Mouse (Mus musculus) forebrain, postnatal 0 days (tissue): ENCODE results near the gene Meig1. TPM values are rescaled to one million over a fixed set of nuclear protein-coding genes. Genes with fewer than 3 reads are reported as not detected.

ENCODE experiments used
- ATAC-seq: fragments of 200-750 bp; cut with Nextera tagmentation; 2 replicates; pipeline ENCODE4 v1.8.0; 2017; ENCODE audit warnings: mild to moderate bottlenecking, moderate library complexity
- DNase-seq: peaks from one replicate; pipeline ENCODE4 v3.0.0-alpha.2; 2015
- H3K27ac ChIP-seq: fragments of 300-500 bp; sonication (generic); 2 replicates; pipeline ENCODE4 v1.5.1; 2014; ENCODE audit warnings: low read depth, mild to moderate bottlenecking, antibody characterized with exemption, low read length, moderate library complexity, mixed read lengths
- H3K27me3 ChIP-seq: fragments of 300-500 bp; sonication (generic); 2 replicates; pipeline ENCODE4 v1.6.1; 2014; ENCODE audit warnings: mild to moderate bottlenecking, low read length, mixed read lengths; ENCODE audit not compliant: insufficient read depth
- H3K36me3 ChIP-seq: fragments of 300-500 bp; sonication (generic); 2 replicates; pipeline ENCODE4 v1.6.1; 2014; ENCODE audit warnings: mild to moderate bottlenecking, moderate library complexity; ENCODE audit not compliant: insufficient read depth
- H3K4me1 ChIP-seq: fragments of 300-500 bp; sonication (generic); 2 replicates; pipeline ENCODE4 v1.6.1; 2014; ENCODE audit warnings: antibody characterized with exemption; ENCODE audit not compliant: insufficient read depth
- H3K4me2 ChIP-seq: fragments of 300-500 bp; sonication (generic); 2 replicates; pipeline ENCODE4 v1.6.1; 2014; ENCODE audit warnings: low read depth, mild to moderate bottlenecking, moderate library complexity
- H3K4me3 ChIP-seq: fragments of 300-500 bp; sonication (generic); 2 replicates; pipeline ENCODE4 v1.5.1; 2014; ENCODE audit warnings: low read depth, low read length, mixed read lengths
- H3K9ac ChIP-seq: fragments of 300-500 bp; sonication (generic); 2 replicates; pipeline ENCODE4 v1.6.1; 2014; ENCODE audit warnings: mild to moderate bottlenecking
- H3K9me3 ChIP-seq: fragments of 300-500 bp; sonication (generic); 2 replicates; pipeline ENCODE4 v1.6.1; 2016; ENCODE audit warnings: low read length
- CTCF ChIP-seq: sonication (generic); IDR thresholded peaks from 2 replicates; pipeline ENCODE4 v1.5.1; 2016; ENCODE audit warnings: antibody characterized with exemption, control low read depth, low read depth
- WGBS: fragments of 180-500 bp; shearing (Covaris S2); extraction: QIAGEN DNeasy Blood & Tissue Kit; methylation state at CpG from one replicate; pipeline ENCODE4 v1.1.7; 2014; 5-methylcytosine and 5-hydroxymethylcytosine counted together
- polyA plus RNA-seq: library from polyadenylated mRNA; unstranded; fragments of >200 nt; fragmentation: Nextera tagmentation; extraction: Ambion mirVana; gene quantifications from 2 replicates; pipeline ENCODE4 v1.2.1, GENCODE M21; 2015
- total RNA-seq: library from RNA; depleted of rRNA; stranded (reverse); fragments of >200 nt; gene quantifications from 2 replicates; pipeline ENCODE4 v1.2.3, GENCODE M21; 2014; rRNA removed

Meig1 gene
- total RNA-seq = 6.4 and 13.2 TPM in 2 replicates
- 20.8 and 25.3 TPM in 2 replicates for polyA plus RNA-seq

- no peaks in the 10 kb centered on the region for H3K36me3 ChIP-seq
- 0 out of 2 replicates have a peak within 1 kb of the TSS, but pooled peaks have one; percentile 63 for H3K4me3 ChIP-seq
- ATAC-seq (no peak), DNase-seq (no peak)
- WGBS = 62% methylated on average over 3 of the region's 3 CpGs
- H3K27ac ChIP-seq = no peak within 1 kb of the TSS
- H3K4me2 ChIP-seq = no peak within 1 kb of the TSS
- no peaks in the 10 kb centered on the region for H3K9me3 ChIP-seq
- no peaks in the 10 kb centered on the region for H3K27me3 ChIP-seq
- TF ChIP-seq CTCF = no peak
- no peak within 1 kb of the TSS for H3K9ac ChIP-seq
- no peaks in the 10 kb centered on the region for H3K4me1 ChIP-seq
Measured at GRCm38 (mm10) chr2:3422548-3422947, at the start of gene Meig1. Gene Meig1, minus strand, starts transcription at chr2:3422648.

- Histone ChIP-seq H3K9me3 (no peaks in the 10 kb centered on the region), H3K9ac (no peak overlapping the region), H3K4me2 (no peak overlapping the region), H3K4me1 (no peaks in the 10 kb centered on the region), H3K27ac (no peak overlapping the region), H3K36me3 (peaks cover 30% of the 10 kb centered on the region), H3K4me3 (no peak overlapping the region), H3K27me3 (no peaks in the 10 kb centered on the region)
- DNase-seq (no peak), ATAC-seq (no peak)
- whole genome bisulfite sequencing = 79% methylated on average over 4 of the region's 4 CpGs
- TF ChIP-seq CTCF = no peak; the same call in 1 of the 2 replicates
Measured at GRCm38 (mm10) chr2:3456590-3456989, 34.1 kb upstream of the Meig1 start.

GRCm38 (mm10) chr2:3453096-3453495 lies 30.6 kb upstream of the Meig1 start:
- Histone ChIP-seq H3K4me3 (no peak overlapping the region), H3K36me3 (peaks cover 32% of the 10 kb centered on the region), H3K27ac (no peak overlapping the region), H3K27me3 (no peaks in the 10 kb centered on the region), H3K9me3 (no peaks in the 10 kb centered on the region), H3K4me1 (no peaks in the 10 kb centered on the region), H3K9ac (no peak overlapping the region), H3K4me2 (no peak overlapping the region)
- TF ChIP-seq CTCF = no peak
- 89% methylated on average over 3 of the region's 3 CpGs for WGBS
- DNase-seq = no peak
- no peak for ATAC-seq

- Histone ChIP-seq H3K9me3 (no peaks in the 10 kb centered on the region), H3K27ac (no peak overlapping the region), H3K4me3 (no peak overlapping the region), H3K36me3 (peaks cover 37% of the 10 kb centered on the region), H3K27me3 (no peaks in the 10 kb centered on the region), H3K4me2 (no peak overlapping the region), H3K4me1 (no peaks in the 10 kb centered on the region), H3K9ac (no peak overlapping the region)
- 72% methylated on average over 2 of the region's 2 CpGs for WGBS
- TF ChIP-seq CTCF = no peak
- ATAC-seq (no peak), DNase-seq (no peak)
Measured at GRCm38 (mm10) chr2:3449431-3449830, 27.0 kb upstream of the Meig1 start.

DNA sequence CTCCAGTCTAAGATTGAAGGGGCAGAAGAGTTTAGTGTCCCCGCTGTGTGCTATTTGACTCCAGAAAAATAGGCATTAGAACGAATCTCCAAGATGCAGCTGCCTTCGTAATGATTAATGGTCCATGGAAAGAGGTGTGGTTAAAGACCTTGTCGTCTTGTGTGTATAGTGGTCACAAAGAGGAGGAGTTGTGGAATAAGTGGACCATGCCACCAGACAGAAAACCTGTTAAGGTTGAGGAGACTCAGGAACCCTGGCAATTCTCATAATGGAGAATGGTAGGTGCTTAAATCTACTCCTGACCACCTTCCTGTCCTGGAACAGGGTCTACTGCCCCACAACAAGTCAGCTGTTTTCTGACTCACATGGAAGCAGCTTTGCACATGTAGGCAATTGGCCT lies 23.5 kb upstream of the Meig1 start:
- Histone ChIP-seq H3K9me3 (no peaks in the 10 kb centered on the region), H3K9ac (no peak overlapping the region), H3K27me3 (no peaks in the 10 kb centered on the region), H3K4me2 (no peak overlapping the region), H3K27ac (no peak overlapping the region), H3K4me3 (no peak overlapping the region), H3K36me3 (peaks cover 41% of the 10 kb centered on the region), H3K4me1 (no peaks in the 10 kb centered on the region)
- no peak for TF ChIP-seq CTCF
- ATAC-seq = no peak
- DNase-seq = no peak
- 93% methylated on average over 4 of the region's 4 CpGs for WGBS

GRCm38 (mm10) chr2:3444206-3444605 lies 21.8 kb upstream of the Meig1 start:
- TF ChIP-seq CTCF = no peak
- no peak overlapping the region for H3K27ac ChIP-seq
- DNase-seq (no peak), ATAC-seq (no peak)
- peaks cover 41% of the 10 kb centered on the region for H3K36me3 ChIP-seq
- H3K27me3 ChIP-seq = no peaks in the 10 kb centered on the region
- H3K4me2 ChIP-seq = no peak overlapping the region
- H3K9ac ChIP-seq = no peak overlapping the region
- H3K4me3 ChIP-seq = no peak overlapping the region
- no peaks in the 10 kb centered on the region for H3K4me1 ChIP-seq
- 59% methylated on average over 7 of the region's 7 CpGs for WGBS
- H3K9me3 ChIP-seq = no peaks in the 10 kb centered on the region

DNA sequence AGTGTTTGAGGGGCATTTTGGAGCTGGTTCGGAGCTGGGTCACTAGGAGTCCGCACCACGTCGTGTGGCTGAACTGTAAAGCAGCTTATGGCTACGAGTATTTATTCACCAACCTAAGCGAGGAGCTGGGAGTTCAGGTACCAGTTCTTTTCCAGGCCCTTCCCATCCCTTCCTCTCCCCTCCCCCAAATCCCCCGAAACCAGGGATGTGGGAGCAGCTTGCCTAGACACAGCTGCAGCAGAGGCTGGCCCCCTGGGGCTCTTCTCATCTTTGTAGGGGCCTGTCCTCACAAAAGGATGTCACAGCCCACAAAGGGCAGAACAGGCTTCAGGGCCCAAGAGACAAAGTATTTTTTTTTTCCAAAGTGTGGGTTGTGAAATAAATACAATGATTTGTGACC lies 15.5 kb upstream of the Meig1 start:
- no peaks in the 10 kb centered on the region for H3K9me3 ChIP-seq
- H3K27me3 ChIP-seq = no peaks in the 10 kb centered on the region
- H3K27ac ChIP-seq = no peak overlapping the region
- WGBS = 41% methylated on average over 7 of the region's 7 CpGs
- no peak for ATAC-seq
- no peak overlapping the region for H3K9ac ChIP-seq
- H3K4me1 ChIP-seq = no peaks in the 10 kb centered on the region
- H3K4me2 ChIP-seq = no peak overlapping the region
- no peak for TF ChIP-seq CTCF
- DNase-seq = no peak
- H3K36me3 ChIP-seq = peaks cover 24% of the 10 kb centered on the region
- no peak overlapping the region for H3K4me3 ChIP-seq
